Mouse (Mus musculus) heart, embryonic 13.5 days (tissue): Measurements from ENCODE around the gene Ripor2. TPM values are rescaled to one million over a fixed set of nuclear protein-coding genes. Genes with fewer than 3 reads are reported as not detected.

Experiments used
- ATAC-seq: fragments of 200-750 bp; cut with Nextera tagmentation; 2 replicates; pipeline ENCODE4 v1.8.0; 2017; ENCODE audit warnings: moderate TSS enrichment; ENCODE audit not compliant: insufficient number of reproducible peaks, low FRiP score, low TSS enrichment; ENCODE audit errors: extremely low read depth
- H3K27ac ChIP-seq: fragments of 300-500 bp; sonication (generic); replicated peaks from 2 replicates; pipeline ENCODE4 v1.5.1; 2015; ENCODE audit warnings: moderate library complexity, mild to moderate bottlenecking, inconsistent platforms
- H3K27me3 ChIP-seq: fragments of 300-500 bp; sonication (generic); replicated peaks from 2 replicates; pipeline ENCODE4 v1.6.1; 2015; ENCODE audit warnings: mild to moderate bottlenecking, inconsistent platforms
- H3K36me3 ChIP-seq: fragments of 300-500 bp; sonication (generic); 2 replicates; pipeline ENCODE4 v1.6.1; 2015; ENCODE audit warnings: mild to moderate bottlenecking, inconsistent platforms
- H3K4me1 ChIP-seq: fragments of 300-500 bp; sonication (generic); 2 replicates; pipeline ENCODE4 v1.6.1; 2015; ENCODE audit warnings: inconsistent platforms
- H3K4me2 ChIP-seq: fragments of 300-500 bp; sonication (generic); 2 replicates; pipeline ENCODE4 v1.6.1; 2015; ENCODE audit warnings: inconsistent platforms, mild to moderate bottlenecking, moderate library complexity
- H3K4me3 ChIP-seq: fragments of 300-500 bp; sonication (generic); 2 replicates; pipeline ENCODE4 v1.5.1; 2015; ENCODE audit warnings: moderate library complexity, mild to moderate bottlenecking, inconsistent platforms
- H3K9ac ChIP-seq: fragments of 300-500 bp; sonication (generic); 2 replicates; pipeline ENCODE4 v1.6.1; 2015; ENCODE audit warnings: inconsistent platforms, mild to moderate bottlenecking, moderate library complexity
- H3K9me3 ChIP-seq: fragments of 300-500 bp; sonication (generic); 2 replicates; pipeline ENCODE4 v1.6.1; 2016; ENCODE audit warnings: inconsistent platforms
- WGBS: fragments of 180-500 bp; shearing (Covaris S2); methylation state at CpG from one replicate; pipeline ENCODE4 v1.1.7; 2015; ENCODE audit warnings: mixed read lengths; 5-methylcytosine and 5-hydroxymethylcytosine counted together
- polyA plus RNA-seq: library from polyadenylated mRNA; unstranded; fragments of >200 nt; fragmentation: Nextera tagmentation; extraction: Ambion mirVana; gene quantifications from 2 replicates; pipeline ENCODE4 v1.2.1, GENCODE M21; 2015

Gene Ripor2
- polyA plus RNA-seq, 1 experiment from 2014 or later: 10.8 TPM

GRCm38 (mm10) chr13:24584841-24585240, 2.9 kb downstream of the Ripor2 start:
- Histone ChIP-seq H3K36me3 (no peaks in the 10 kb centered on the region), H3K27me3 (no peaks in the 10 kb centered on the region), H3K4me2 (no peak overlapping the region), H3K27ac (no peak overlapping the region), H3K4me3 (no peak overlapping the region), H3K9me3 (no peaks in the 10 kb centered on the region), H3K4me1 (peaks cover 12% of the 10 kb centered on the region), H3K9ac (no peak overlapping the region)
- no peak for ATAC-seq
- WGBS: 79% methylated on average over 6 of the region's 6 CpGs

DNA sequence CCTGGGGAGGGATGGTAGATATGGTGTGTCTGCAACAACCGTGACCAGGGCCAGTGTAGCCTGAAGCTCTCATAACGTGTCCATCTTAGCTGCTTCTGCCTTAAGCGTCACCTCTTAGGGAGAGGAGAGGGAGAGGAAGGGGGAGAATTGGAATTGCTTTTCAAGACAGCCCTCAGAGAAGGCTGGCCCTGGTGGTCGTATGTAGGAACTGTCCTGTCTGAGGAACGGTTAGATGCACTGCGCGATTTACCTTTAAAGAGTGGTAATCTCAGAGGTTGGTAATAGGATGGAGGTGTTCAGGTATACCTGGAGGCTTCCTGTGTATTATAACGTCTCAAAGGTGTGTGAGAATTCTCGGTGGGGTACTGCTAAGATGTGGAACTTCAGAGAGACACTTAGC, 3.4 kb downstream of the Ripor2 start:
- Histone ChIP-seq H3K4me3 (no peak overlapping the region), H3K36me3 (no peaks in the 10 kb centered on the region), H3K4me2 (no peak overlapping the region), H3K27ac (no peak overlapping the region), H3K27me3 (no peaks in the 10 kb centered on the region), H3K4me1 (peaks cover 12% of the 10 kb centered on the region), H3K9ac (no peak overlapping the region), H3K9me3 (no peaks in the 10 kb centered on the region)
- 59% methylated on average over 9 of the region's 9 CpGs for WGBS
- ATAC-seq: no peak

- Histone ChIP-seq H3K9me3 (no peaks in the 10 kb centered on the region), H3K9ac (no peak overlapping the region), H3K4me2 (no peak overlapping the region), H3K27ac (no peak overlapping the region), H3K36me3 (no peaks in the 10 kb centered on the region), H3K27me3 (no peaks in the 10 kb centered on the region), H3K4me3 (no peak overlapping the region), H3K4me1 (peaks cover 12% of the 10 kb centered on the region)
- ATAC-seq: no peak
- WGBS: 89% methylated on average over 12 of the region's 12 CpGs
Measured at GRCm38 (mm10) chr13:24587192-24587895, 5.4 kb downstream of the Ripor2 start.

- ATAC-seq: no peak
- Histone ChIP-seq H3K4me3 (no peak overlapping the region), H3K27me3 (no peaks in the 10 kb centered on the region), H3K4me2 (no peak overlapping the region), H3K4me1 (peaks cover 12% of the 10 kb centered on the region), H3K9ac (no peak overlapping the region), H3K9me3 (no peaks in the 10 kb centered on the region), H3K27ac (no peak overlapping the region), H3K36me3 (no peaks in the 10 kb centered on the region)
- 92% methylated on average over 3 of the region's 3 CpGs for WGBS
Measured at GRCm38 (mm10) chr13:24588603-24589002, 6.6 kb downstream of the Ripor2 start.

- H3K4me2 ChIP-seq: no peak overlapping the region
- ATAC-seq: no peak
- H3K27ac ChIP-seq: no peak overlapping the region
- no peaks in the 10 kb centered on the region for H3K4me1 ChIP-seq
- 79% methylated on average over 6 of the region's 6 CpGs for WGBS
- no peaks in the 10 kb centered on the region for H3K9me3 ChIP-seq
- H3K9ac ChIP-seq: no peak overlapping the region
- no peaks in the 10 kb centered on the region for H3K36me3 ChIP-seq
- no peak overlapping the region for H3K4me3 ChIP-seq
- H3K27me3 ChIP-seq: no peaks in the 10 kb centered on the region
Measured at GRCm38 (mm10) chr13:24591737-24592136, 9.7 kb downstream of the Ripor2 start.

DNA sequence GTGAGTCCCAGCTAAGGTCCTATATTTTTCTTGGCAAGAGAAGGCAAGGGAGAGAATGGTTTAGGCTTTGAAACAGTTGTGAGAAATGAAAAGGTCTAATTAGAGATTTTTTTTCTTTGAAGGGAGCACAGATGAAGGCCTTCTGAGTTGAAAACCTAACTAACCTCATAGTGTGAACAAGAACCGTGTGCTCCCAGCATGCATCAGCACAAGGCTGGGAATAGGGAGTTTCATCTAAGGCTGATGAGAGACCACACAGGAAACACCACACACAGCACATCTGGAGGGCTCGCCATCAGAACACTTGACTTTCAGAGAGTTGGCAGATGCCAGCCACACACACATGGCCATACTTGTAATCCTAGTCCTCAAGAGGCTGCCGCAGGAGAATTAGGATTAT, 12.3 kb downstream of the Ripor2 start:
- Histone ChIP-seq H3K27ac (no peak overlapping the region), H3K4me1 (0 out of 2 replicates have a peak, but pooled peaks cover 2% of the 10 kb centered on the region), H3K9ac (no peak overlapping the region), H3K36me3 (no peaks in the 10 kb centered on the region), H3K9me3 (no peaks in the 10 kb centered on the region), H3K27me3 (no peaks in the 10 kb centered on the region), H3K4me3 (no peak overlapping the region), H3K4me2 (no peak overlapping the region)
- ATAC-seq: no peak
- 76% methylated on average over 3 of the region's 3 CpGs for WGBS

GRCm38 (mm10) chr13:24599631-24600041, 17.6 kb downstream of the Ripor2 start:
- Histone ChIP-seq H3K9ac (no peak overlapping the region), H3K9me3 (no peaks in the 10 kb centered on the region), H3K4me3 (no peak overlapping the region), H3K27me3 (no peaks in the 10 kb centered on the region), H3K4me2 (no peak overlapping the region), H3K36me3 (no peaks in the 10 kb centered on the region), H3K27ac (no peak overlapping the region), H3K4me1 (peaks cover 38% of the 10 kb centered on the region)
- whole genome bisulfite sequencing: 78% methylated on average over 11 of the region's 11 CpGs
- no peak for ATAC-seq

- ATAC-seq: peak; percentile 42; the same call in 1 of the 2 replicates
- Histone ChIP-seq H3K4me1 (peaks cover 52% of the 10 kb centered on the region), H3K36me3 (no peaks in the 10 kb centered on the region), H3K9ac (peak overlapping the region; percentile 74), H3K4me3 (peak overlapping the region; percentile 28), H3K27ac (peak overlapping the region; percentile 93), H3K9me3 (no peaks in the 10 kb centered on the region), H3K4me2 (peak overlapping the region; percentile 61), H3K27me3 (no peaks in the 10 kb centered on the region)
- WGBS: 4% methylated on average over 4 of the region's 4 CpGs
Measured at GRCm38 (mm10) chr13:24602978-24603377, 21.0 kb downstream of the Ripor2 start.

GRCm38 (mm10) chr13:24603591-24604009, 21.6 kb downstream of the Ripor2 start:
- Histone ChIP-seq H3K27ac (peak overlapping the region; percentile 93), H3K4me2 (peak overlapping the region; percentile 61), H3K27me3 (no peaks in the 10 kb centered on the region), H3K4me1 (peaks cover 52% of the 10 kb centered on the region), H3K4me3 (peak overlapping the region; percentile 28), H3K9me3 (no peaks in the 10 kb centered on the region), H3K9ac (peak overlapping the region; percentile 74), H3K36me3 (no peaks in the 10 kb centered on the region)
- WGBS: 9% methylated on average over 11 of the region's 11 CpGs
- no peak for ATAC-seq

DNA sequence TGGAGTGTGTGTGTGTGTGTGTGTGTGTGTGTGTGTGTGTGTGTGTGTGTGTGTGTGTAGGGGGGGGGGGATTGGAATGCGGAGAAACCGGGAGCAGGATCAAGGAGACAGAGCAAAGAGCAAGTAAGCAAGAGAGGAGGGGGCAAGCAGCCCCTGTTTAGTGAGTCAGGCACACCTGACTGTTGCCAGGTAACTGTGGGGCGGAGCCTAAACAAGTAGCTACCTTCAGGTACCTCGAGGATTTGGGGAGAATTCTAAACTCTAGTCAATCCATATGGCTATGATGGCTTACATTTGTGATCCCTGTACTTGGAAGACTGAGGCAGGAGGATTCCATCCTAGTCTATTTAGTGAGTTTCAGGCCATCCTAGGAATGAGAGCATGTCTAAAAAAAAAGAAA, 22.1 kb downstream of the Ripor2 start:
- H3K27me3 ChIP-seq: no peaks in the 10 kb centered on the region
- H3K4me3 ChIP-seq: no peak overlapping the region
- WGBS: 33% methylated on average over 4 of the region's 4 CpGs
- no peaks in the 10 kb centered on the region for H3K9me3 ChIP-seq
- peaks cover 52% of the 10 kb centered on the region for H3K4me1 ChIP-seq
- ATAC-seq: no peak
- H3K36me3 ChIP-seq: no peaks in the 10 kb centered on the region
- H3K9ac ChIP-seq: peak overlapping the region; percentile 74
- peak overlapping the region; percentile 61 for H3K4me2 ChIP-seq
- peak overlapping the region; percentile 93 for H3K27ac ChIP-seq

GRCm38 (mm10) chr13:24604761-24605591, 23.0 kb downstream of the Ripor2 start:
- Histone ChIP-seq H3K36me3 (no peaks in the 10 kb centered on the region), H3K4me2 (peak overlapping the region; percentile 64), H3K4me3 (peak overlapping the region; percentile 38), H3K4me1 (peaks cover 45% of the 10 kb centered on the region), H3K9me3 (no peaks in the 10 kb centered on the region), H3K9ac (peak overlapping the region; percentile 71), H3K27me3 (no peaks in the 10 kb centered on the region), H3K27ac (peak overlapping the region; percentile 68)
- WGBS: 14% methylated on average over 20 of the region's 20 CpGs
- no peak for ATAC-seq
